ENCODE assay signal across 17 mouse cellular contexts in the genomic region with DNA sequence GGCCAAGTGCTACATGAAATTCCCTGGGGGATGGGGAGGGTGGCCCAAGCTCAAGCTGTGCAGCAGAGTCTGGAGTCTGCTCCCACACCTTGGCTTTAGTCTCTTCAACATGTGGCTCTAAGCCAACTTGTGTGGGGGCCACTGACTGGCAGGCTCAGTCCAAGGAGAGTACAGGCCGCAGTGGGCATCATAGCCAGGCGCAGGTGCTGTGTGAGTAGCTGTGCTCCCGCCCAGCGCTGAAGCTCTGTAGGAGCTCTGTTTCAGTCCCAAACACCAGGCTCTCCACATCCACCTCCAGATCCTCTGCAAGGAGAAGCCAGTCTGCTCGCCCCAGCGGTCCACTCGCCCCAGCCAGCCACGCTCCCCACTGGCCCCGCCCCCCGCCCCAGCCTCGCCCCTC. TPM values are rescaled to one million over a fixed set of nuclear protein-coding genes. Genes with fewer than 3 reads are reported as not detected.
DNase-seq lines count a peak whose midpoint lies in the region; ATAC-seq and TF ChIP-seq lines count a peak whose summit lies in the region.
"Had no signal": no experiment of that assay in that cellular context is flagged by ENCODE, and none has a peak within 500 bp of the region (broad histone marks: within the 10 kb centered on the region; RNA-seq: fewer than 3 reads in every experiment).

No protein-coding gene starts in this region.

- H3K9me3 ChIP-seq in forebrain, embryonic 13.5 days (replicated peaks) = no peaks in the 10 kb centered on the region
- no peaks in the 10 kb centered on the region for H3K9me3 ChIP-seq in forebrain, embryonic 11.5 days (ENCODE audit: control insufficient read depth, low read length)
- no peaks in the 10 kb centered on the region for H3K9me3 ChIP-seq in limb, embryonic 12.5 days
- no peaks in the 10 kb centered on the region for H3K9me3 ChIP-seq in limb, embryonic 10.5 days (replicated peaks)
- no peaks in the 10 kb centered on the region for H3K9me3 ChIP-seq in ES-Bruce4 (replicated peaks; ENCODE audit: control insufficient read depth, insufficient read depth, low read length, poor library complexity, severe bottlenecking)
- H3K9me3 ChIP-seq: embryonic facial prominence, embryonic 10.5 days; hindbrain, embryonic 12.5 days; intestine, embryonic 15.5 days; limb, embryonic 15.5 days; neural tube, embryonic 15.5 days had no signal

- peak overlapping the region; percentile 5; the same call in 1 of the 2 replicates for H3K9ac ChIP-seq in forebrain, embryonic 13.5 days
- no peak overlapping the region; the same call in 1 of the 2 replicates for H3K9ac ChIP-seq in forebrain, embryonic 11.5 days (ENCODE audit: low read length)
- H3K9ac ChIP-seq in limb, embryonic 12.5 days (replicated peaks) = no peak overlapping the region
- H3K9ac ChIP-seq in ES-Bruce4 (ENCODE audit: low read depth, poor library complexity, severe bottlenecking) = 0 out of 2 replicates have a peak overlapping the region, but pooled peaks have one; percentile 23
- H3K9ac ChIP-seq: hindbrain, embryonic 12.5 days; intestine, embryonic 15.5 days; limb, embryonic 15.5 days; neural tube, embryonic 15.5 days had no signal

- TF ChIP-seq EP300 in ES-Bruce4 (IDR thresholded peaks at IDR 0.05; ENCODE audit: insufficient read depth, low read depth, low read length) = no peak

- no peak overlapping the region for H3K4me2 ChIP-seq in forebrain, embryonic 13.5 days
- H3K4me2 ChIP-seq in forebrain, embryonic 11.5 days (ENCODE audit: low read depth, low read length, severe bottlenecking) = no peak overlapping the region
- no peak overlapping the region for H3K4me2 ChIP-seq in limb, embryonic 12.5 days
- H3K4me2 ChIP-seq in myocyte (ENCODE audit: low read depth) = no peak overlapping the region
- H3K4me2 ChIP-seq: hindbrain, embryonic 12.5 days; intestine, embryonic 15.5 days; limb, embryonic 15.5 days; neural tube, embryonic 15.5 days had no signal

- DNase-seq in forebrain, embryonic 11.5 days (ENCODE audit: low spot score) = no peak
- no peak for DNase-seq in limb, embryonic 10.5 days (ENCODE audit: low spot score)
- DNase-seq in urinary bladder, adult 18-20 months (ENCODE audit: low spot score in 2 of 2) = no peak
- no peak for DNase-seq in layer of hippocampus, postnatal 36 days
- DNase-seq: cerebellum, postnatal 36 days; spleen, adult 18-20 months had no signal

- peaks cover 46% of the 10 kb centered on the region for H3K79me2 ChIP-seq in myocyte (ENCODE audit: control insufficient read depth, insufficient read depth)

- peaks cover 58% of the 10 kb centered on the region for H3K4me1 ChIP-seq in forebrain, embryonic 13.5 days
- H3K4me1 ChIP-seq in forebrain, embryonic 11.5 days (replicated peaks; ENCODE audit: control insufficient read depth, insufficient read depth, low read length) = peaks cover 14% of the 10 kb centered on the region
- H3K4me1 ChIP-seq in limb, embryonic 12.5 days (replicated peaks) = peaks cover 49% of the 10 kb centered on the region
- H3K4me1 ChIP-seq in limb, embryonic 10.5 days = peaks cover 52% of the 10 kb centered on the region
- peaks cover 5% of the 10 kb centered on the region for H3K4me1 ChIP-seq in ES-Bruce4 (ENCODE audit: control insufficient read depth, insufficient read depth, low read length)

- peaks cover 36% of the 10 kb centered on the region for H3K36me3 ChIP-seq in forebrain, embryonic 13.5 days (ENCODE audit: poor library complexity, severe bottlenecking)
- H3K36me3 ChIP-seq in forebrain, embryonic 11.5 days (ENCODE audit: control insufficient read depth, insufficient read depth, low read length) = peaks cover 13% of the 10 kb centered on the region
- peaks cover 40% of the 10 kb centered on the region for H3K36me3 ChIP-seq in limb, embryonic 12.5 days
- H3K36me3 ChIP-seq in limb, embryonic 10.5 days = peaks cover 43% of the 10 kb centered on the region
- H3K36me3 ChIP-seq in ES-Bruce4 (ENCODE audit: control insufficient read depth, insufficient read depth, low read length, poor library complexity, severe bottlenecking) = peaks cover 16% of the 10 kb centered on the region
- H3K36me3 ChIP-seq in myocyte (ENCODE audit: control insufficient read depth, insufficient read depth) = peaks cover 3% of the 10 kb centered on the region

- no peak for TF ChIP-seq POLR2A in ES-Bruce4 (IDR thresholded peaks at IDR 0.05; ENCODE audit: insufficient read depth, low read length)
- TF ChIP-seq POLR2A in myocyte (IDR thresholded peaks at IDR 0.05; ENCODE audit: insufficient read length, low read depth) = peak; percentile 12

- 82% methylated on average over 11 of the region's 11 CpGs for WGBS in forebrain, embryonic 13.5 days
- WGBS in forebrain, embryonic 11.5 days = 91% methylated on average over 11 of the region's 11 CpGs
- 83% methylated on average over 11 of the region's 11 CpGs for whole genome bisulfite sequencing in limb, embryonic 12.5 days
- 84% methylated on average over 11 of the region's 11 CpGs for WGBS in limb, embryonic 10.5 days

- no peak overlapping the region for H3K4me3 ChIP-seq in forebrain, embryonic 13.5 days
- no peak overlapping the region for H3K4me3 ChIP-seq in forebrain, embryonic 11.5 days (ENCODE audit: low read depth, low read length)
- H3K4me3 ChIP-seq in limb, embryonic 12.5 days (replicated peaks) = 0 out of 2 replicates have a peak overlapping the region, but pooled peaks have one; percentile 1
- no peak overlapping the region for H3K4me3 ChIP-seq in limb, embryonic 10.5 days
- H3K4me3 ChIP-seq in ES-Bruce4 (ENCODE audit: low read depth, low read length) = no peak overlapping the region
- H3K4me3 ChIP-seq in myocyte = no peak overlapping the region
- H3K4me3 ChIP-seq: embryonic facial prominence, embryonic 10.5 days; hindbrain, embryonic 12.5 days; intestine, embryonic 15.5 days; limb, embryonic 15.5 days; neural tube, embryonic 15.5 days had no signal

- no peak overlapping the region for H3ac ChIP-seq in myocyte (ENCODE audit: control insufficient read depth, insufficient read length)

- ATAC-seq in forebrain, embryonic 13.5 days = no peak
- ATAC-seq in forebrain, embryonic 11.5 days (replicated peaks; ENCODE audit: low FRiP score) = no peak
- no peak for ATAC-seq in limb, embryonic 12.5 days (ENCODE audit: insufficient number of reproducible peaks, insufficient read depth, low FRiP score, low TSS enrichment, low read depth)
- ATAC-seq: intestine, embryonic 15.5 days; lung, postnatal 0 days had no signal

- no peak overlapping the region; the same call in 1 of the 2 replicates for H3K27ac ChIP-seq in forebrain, embryonic 13.5 days
- H3K27ac ChIP-seq in forebrain, embryonic 11.5 days (ENCODE audit: low read depth, low read length) = no peak overlapping the region
- H3K27ac ChIP-seq in limb, embryonic 12.5 days = no peak overlapping the region
- no peak overlapping the region for H3K27ac ChIP-seq in limb, embryonic 10.5 days
- H3K27ac ChIP-seq in ES-Bruce4 (ENCODE audit: insufficient read depth, low read length) = peak overlapping the region; percentile 51
- H3K27ac ChIP-seq: embryonic facial prominence, embryonic 10.5 days; hindbrain, embryonic 12.5 days; intestine, embryonic 15.5 days; limb, embryonic 15.5 days; neural tube, embryonic 15.5 days had no signal

- TF ChIP-seq CTCF in ES-Bruce4 (IDR thresholded peaks at IDR 0.05; ENCODE audit: low read depth, low read length) = no peak

- no peaks in the 10 kb centered on the region for H3K27me3 ChIP-seq in forebrain, embryonic 13.5 days
- no peaks in the 10 kb centered on the region for H3K27me3 ChIP-seq in forebrain, embryonic 11.5 days (ENCODE audit: control insufficient read depth, insufficient read depth, low read length)
- H3K27me3 ChIP-seq in limb, embryonic 12.5 days = no peaks in the 10 kb centered on the region
- peaks cover 5% of the 10 kb centered on the region; the same call in 1 of the 2 replicates for H3K27me3 ChIP-seq in limb, embryonic 10.5 days (ENCODE audit: low read depth, poor library complexity, severe bottlenecking)
- H3K27me3 ChIP-seq in ES-Bruce4 (ENCODE audit: control insufficient read depth, insufficient read depth, low read length, poor library complexity, severe bottlenecking) (no peaks in the 10 kb centered on the region), myocyte (ENCODE audit: control insufficient read depth, insufficient read depth, insufficient read length) (no peaks in the 10 kb centered on the region)
- H3K27me3 ChIP-seq: hindbrain, embryonic 12.5 days; intestine, embryonic 15.5 days; limb, embryonic 15.5 days; neural tube, embryonic 15.5 days had no signal

RNA-seq across cellular contexts. Expression of gene Rab24, which starts 3.9 kb away (rescaled TPM):
- polyA plus RNA-seq in forebrain, embryonic 13.5 days (2015; fragmentation: Nextera tagmentation; extraction: Ambion mirVana) = 102 and 105 TPM in 2 replicates
- 84.4 and 101 TPM in 2 replicates for polyA plus RNA-seq in forebrain, embryonic 11.5 days (2014; fragmentation: Nextera tagmentation; extraction: Ambion mirVana)
- 108 and 109 TPM in 2 replicates for polyA plus RNA-seq in limb, embryonic 12.5 days (2016; fragmentation: Nextera tagmentation; extraction: Ambion mirVana)
- 79.0 and 85.8 TPM in 2 replicates for polyA plus RNA-seq in limb, embryonic 10.5 days (2016; fragmentation: Nextera tagmentation; extraction: Ambion mirVana)
- polyA plus RNA-seq in ES-Bruce4 (2011; ENCODE audit: insufficient read depth, insufficient read length, low read depth, missing spikeins) (40.5 and 42.8 TPM in 2 replicates), myocyte (2012; fragmentation: generic; extraction: Trizol) (59.8 TPM)
- 10 to 100 TPM; 78.8 to 84.3 TPM for total RNA-seq in layer of hippocampus, postnatal 36 days (2021)

RNA-seq across cellular contexts. Expression of gene Mxd3, which starts 4.0 kb away (rescaled TPM):
- polyA plus RNA-seq in forebrain, embryonic 13.5 days (2015; fragmentation: Nextera tagmentation; extraction: Ambion mirVana) = 42.8 and 44.6 TPM in 2 replicates
- 37.2 and 42.2 TPM in 2 replicates for polyA plus RNA-seq in forebrain, embryonic 11.5 days (2014; fragmentation: Nextera tagmentation; extraction: Ambion mirVana)
- 33.7 and 34.9 TPM in 2 replicates for polyA plus RNA-seq in limb, embryonic 12.5 days (2016; fragmentation: Nextera tagmentation; extraction: Ambion mirVana)
- polyA plus RNA-seq in limb, embryonic 10.5 days (2016; fragmentation: Nextera tagmentation; extraction: Ambion mirVana) = 15.8 and 27.5 TPM in 2 replicates
- polyA plus RNA-seq in ES-Bruce4 (2011; ENCODE audit: insufficient read depth, insufficient read length, low read depth, missing spikeins) (5.1 and 6.5 TPM in 2 replicates), myocyte (2012; fragmentation: generic; extraction: Trizol) (17.0 TPM)
- total RNA-seq in layer of hippocampus, postnatal 36 days (2021) = 1 to 10 TPM in 1 of 2 experiments, under 1 TPM in 1; 0.87 to 1.4 TPM
- total RNA-seq: gastrocnemius, adult 18-20 months had no signal

RNA-seq across cellular contexts. Expression of gene Prelid1, which starts 5.3 kb away (rescaled TPM):
- 309 and 331 TPM in 2 replicates for polyA plus RNA-seq in forebrain, embryonic 13.5 days (2015; fragmentation: Nextera tagmentation; extraction: Ambion mirVana)
- 422 and 451 TPM in 2 replicates for polyA plus RNA-seq in forebrain, embryonic 11.5 days (2014; fragmentation: Nextera tagmentation; extraction: Ambion mirVana)
- polyA plus RNA-seq in limb, embryonic 12.5 days (2016; fragmentation: Nextera tagmentation; extraction: Ambion mirVana) = 361 and 370 TPM in 2 replicates
- 472 and 529 TPM in 2 replicates for polyA plus RNA-seq in limb, embryonic 10.5 days (2016; fragmentation: Nextera tagmentation; extraction: Ambion mirVana)
- polyA plus RNA-seq in ES-Bruce4 (2011; ENCODE audit: insufficient read depth, insufficient read length, low read depth, missing spikeins) = 230 and 234 TPM in 2 replicates
- polyA plus RNA-seq in myocyte (2012; fragmentation: generic; extraction: Trizol) = 365 TPM
- total RNA-seq in layer of hippocampus, postnatal 36 days (2021) = 100 to 1,000 TPM; 140 to 157 TPM

RNA-seq across cellular contexts. Expression of gene Lman2, which starts 37.0 kb away (rescaled TPM):
- polyA plus RNA-seq in forebrain, embryonic 13.5 days (2015; fragmentation: Nextera tagmentation; extraction: Ambion mirVana) = 57.9 and 60.5 TPM in 2 replicates
- polyA plus RNA-seq in forebrain, embryonic 11.5 days (2014; fragmentation: Nextera tagmentation; extraction: Ambion mirVana) = 90.4 and 94.2 TPM in 2 replicates
- polyA plus RNA-seq in limb, embryonic 12.5 days (2016; fragmentation: Nextera tagmentation; extraction: Ambion mirVana) = 92.9 and 99.8 TPM in 2 replicates
- polyA plus RNA-seq in limb, embryonic 10.5 days (2016; fragmentation: Nextera tagmentation; extraction: Ambion mirVana) = 112 and 113 TPM in 2 replicates
- polyA plus RNA-seq in ES-Bruce4 (2011; ENCODE audit: insufficient read depth, insufficient read length, low read depth, missing spikeins) (38.5 and 45.2 TPM in 2 replicates), myocyte (2012; fragmentation: generic; extraction: Trizol) (84.7 TPM)
- 10 to 100 TPM; 58.3 to 70.5 TPM for total RNA-seq in layer of hippocampus, postnatal 36 days (2021)

RNA-seq across cellular contexts. Expression of gene Rgs14, which starts 43.9 kb away (rescaled TPM):
- polyA plus RNA-seq in forebrain, embryonic 13.5 days (2015; fragmentation: Nextera tagmentation; extraction: Ambion mirVana) = 0.30 and 0.40 TPM in 2 replicates
- polyA plus RNA-seq in forebrain, embryonic 11.5 days (2014; fragmentation: Nextera tagmentation; extraction: Ambion mirVana) = 0.33 and 0.44 TPM in 2 replicates
- polyA plus RNA-seq in limb, embryonic 12.5 days (2016; fragmentation: Nextera tagmentation; extraction: Ambion mirVana) = 0.82 and 1.2 TPM in 2 replicates
- 0.70 and 1.1 TPM in 2 replicates for polyA plus RNA-seq in limb, embryonic 10.5 days (2016; fragmentation: Nextera tagmentation; extraction: Ambion mirVana)
- polyA plus RNA-seq in ES-Bruce4 (2011; ENCODE audit: insufficient read depth, insufficient read length, low read depth, missing spikeins) (2.8 and 3.6 TPM in 2 replicates), myocyte (2012; fragmentation: generic; extraction: Trizol) (2.3 TPM)
- total RNA-seq in layer of hippocampus, postnatal 36 days (2021) = 100 to 1,000 TPM in 1 of 2 experiments, 10 to 100 TPM in 1; 95.2 to 110 TPM

Comparison
In these comparisons a context has a peak if more than half of its experiments do, and no peak if none do; other contexts are left out.
1. H3K9ac ChIP-seq: peak in forebrain, embryonic 13.5 days (single experiment) and ES-Bruce4 (single experiment); none in forebrain, embryonic 11.5 days (single experiment) and limb, embryonic 12.5 days (single experiment).